In genomic region chr14:32003904-32004596, GRCm38 (mm10) we compare ENCODE assay signal across 18 mouse cellular contexts. TPM values are rescaled to one million over a fixed set of nuclear protein-coding genes. Genes with fewer than 3 reads are reported as not detected.
DNase-seq lines count a peak whose midpoint lies in the region; ATAC-seq and TF ChIP-seq lines count a peak whose summit lies in the region.
"Had no signal": no experiment of that assay in that cellular context is flagged by ENCODE, and none has a peak within 500 bp of the region (broad histone marks: within the 10 kb centered on the region; RNA-seq: fewer than 3 reads in every experiment).

No protein-coding gene starts in this region.

- peak overlapping the region; percentile 89 for H3K27ac ChIP-seq in forebrain, embryonic 15.5 days (replicated peaks)
- no peak overlapping the region for H3K27ac ChIP-seq in forebrain, embryonic 14.5 days (ENCODE audit: low read depth, low read length)
- H3K27ac ChIP-seq in left cerebral cortex, adult 2 months: peak overlapping the region; percentile 74
- no peak overlapping the region for H3K27ac ChIP-seq in embryonic facial prominence, embryonic 13.5 days
- H3K27ac ChIP-seq: embryonic facial prominence, embryonic 15.5 days; hindbrain, postnatal 0 days; limb, embryonic 10.5 days; liver, embryonic 12.5 days; lung, embryonic 15.5 days had no signal

- H3K36me3 ChIP-seq in forebrain, embryonic 15.5 days: no peaks in the 10 kb centered on the region
- H3K36me3 ChIP-seq in forebrain, embryonic 14.5 days (ENCODE audit: control insufficient read depth, insufficient read depth, low read length): no peaks in the 10 kb centered on the region
- no peaks in the 10 kb centered on the region for H3K36me3 ChIP-seq in embryonic facial prominence, embryonic 13.5 days
- H3K36me3 ChIP-seq: embryonic facial prominence, embryonic 15.5 days; G1E; limb, embryonic 10.5 days; liver, embryonic 12.5 days; lung, embryonic 15.5 days; midbrain, embryonic 10.5 days had no signal

- no peak for DNase-seq in forebrain, embryonic 14.5 days (ENCODE audit: low spot score)
- peak; percentile 14 to 24 for DNase-seq in left cerebral cortex, adult 2 months (ENCODE audit: extremely low spot score in 1 of 2, low spot score in 2 of 2)
- no peak for DNase-seq in left cerebral cortex, postnatal 10 days (ENCODE audit: extremely low spot score in 1 of 2, low spot score in 2 of 2)
- DNase-seq in NIH3T3 (ENCODE audit: low read depth): peak; percentile 50
- DNase-seq in cerebellum, postnatal 25 days: no peak
- DNase-seq: cerebellum, adult 18-20 months; kidney, adult 18-20 months; thymus, adult 18-20 months had no signal

- no peak for ATAC-seq in forebrain, embryonic 15.5 days (replicated peaks)
- ATAC-seq in forebrain, embryonic 14.5 days: no peak
- ATAC-seq in embryonic facial prominence, embryonic 13.5 days (ENCODE audit: insufficient number of reproducible peaks, insufficient read depth, low FRiP score, low TSS enrichment, low read depth): no peak
- ATAC-seq: liver, embryonic 12.5 days had no signal

- TF ChIP-seq CTCF in left cerebral cortex, adult 2 months (IDR thresholded peaks at IDR 0.05): no peak

- no peak overlapping the region for H3K4me3 ChIP-seq in forebrain, embryonic 15.5 days
- H3K4me3 ChIP-seq in forebrain, embryonic 14.5 days (ENCODE audit: low read depth, low read length): no peak overlapping the region
- no peak overlapping the region for H3K4me3 ChIP-seq in left cerebral cortex, adult 2 months
- no peak overlapping the region for H3K4me3 ChIP-seq in embryonic facial prominence, embryonic 13.5 days
- H3K4me3 ChIP-seq: embryonic facial prominence, embryonic 15.5 days; limb, embryonic 10.5 days; liver, embryonic 12.5 days; lung, embryonic 15.5 days; midbrain, embryonic 10.5 days had no signal

- WGBS in forebrain, embryonic 15.5 days: 74% methylated on average over 7 of the region's 7 CpGs
- WGBS in forebrain, embryonic 14.5 days: 73% methylated on average over 7 of the region's 7 CpGs
- 84% methylated on average over 7 of the region's 7 CpGs for WGBS in embryonic facial prominence, embryonic 13.5 days

- peaks cover 21% of the 10 kb centered on the region for H3K4me1 ChIP-seq in forebrain, embryonic 15.5 days
- H3K4me1 ChIP-seq in forebrain, embryonic 14.5 days (ENCODE audit: control insufficient read depth, insufficient read depth, low read length): peaks cover 14% of the 10 kb centered on the region
- H3K4me1 ChIP-seq in embryonic facial prominence, embryonic 13.5 days: no peaks in the 10 kb centered on the region
- H3K4me1 ChIP-seq: embryonic facial prominence, embryonic 15.5 days; limb, embryonic 10.5 days had no signal

- H3K27me3 ChIP-seq in forebrain, embryonic 15.5 days: no peaks in the 10 kb centered on the region
- H3K27me3 ChIP-seq in forebrain, embryonic 14.5 days (replicated peaks; ENCODE audit: control insufficient read depth, insufficient read depth, low read length): no peaks in the 10 kb centered on the region
- H3K27me3 ChIP-seq in embryonic facial prominence, embryonic 13.5 days: no peaks in the 10 kb centered on the region
- H3K27me3 ChIP-seq: embryonic facial prominence, embryonic 15.5 days; liver, embryonic 12.5 days; lung, embryonic 15.5 days had no signal

- H3K4me2 ChIP-seq in forebrain, embryonic 15.5 days (replicated peaks): no peak overlapping the region
- no peak overlapping the region for H3K4me2 ChIP-seq in forebrain, embryonic 14.5 days (ENCODE audit: low read length)
- H3K4me2 ChIP-seq in embryonic facial prominence, embryonic 13.5 days: no peak overlapping the region
- H3K4me2 ChIP-seq: embryonic facial prominence, embryonic 15.5 days; liver, embryonic 12.5 days; lung, embryonic 15.5 days had no signal

- no peaks in the 10 kb centered on the region for H3K9me3 ChIP-seq in forebrain, embryonic 15.5 days
- H3K9me3 ChIP-seq in forebrain, embryonic 14.5 days (replicated peaks; ENCODE audit: control insufficient read depth, low read length): no peaks in the 10 kb centered on the region
- no peaks in the 10 kb centered on the region for H3K9me3 ChIP-seq in embryonic facial prominence, embryonic 13.5 days
- H3K9me3 ChIP-seq: embryonic facial prominence, embryonic 15.5 days; G1E; limb, embryonic 10.5 days; liver, embryonic 12.5 days; lung, embryonic 15.5 days had no signal

- H3K9ac ChIP-seq in forebrain, embryonic 15.5 days (replicated peaks): no peak overlapping the region
- no peak overlapping the region for H3K9ac ChIP-seq in forebrain, embryonic 14.5 days (ENCODE audit: low read length)
- H3K9ac ChIP-seq in embryonic facial prominence, embryonic 13.5 days: peak overlapping the region; percentile 36; the same call in 1 of the 2 replicates
- H3K9ac ChIP-seq: embryonic facial prominence, embryonic 15.5 days; liver, embryonic 12.5 days; lung, embryonic 15.5 days had no signal

- intact Hi-C loops in left cerebral cortex, adult 2 months (cut with DNase I): loop anchor here (5.0 kb wide), 1 partner anchor 147 kb away; no protein-coding TSS in a partner anchor
- intact Hi-C loops in left cerebral cortex, postnatal 10 days (cut with DNase I): no loop called here

RNA-seq across cellular contexts. Expression of gene Galnt15, which starts 24.7 kb away (rescaled TPM):
- 0.45 and 0.47 TPM in 2 replicates for polyA plus RNA-seq in forebrain, embryonic 15.5 days (2015; fragmentation: Nextera tagmentation; extraction: Ambion mirVana)
- polyA plus RNA-seq in forebrain, embryonic 14.5 days (2014; fragmentation: Nextera tagmentation; extraction: Ambion mirVana): 0.27 and 0.39 TPM in 2 replicates
- 1 to 10 TPM; 2.1 to 2.2 TPM for total RNA-seq in left cerebral cortex, adult 2 months (2021)
- total RNA-seq in left cerebral cortex, postnatal 10 days (2021): 1 to 10 TPM in 1 of 2 experiments, under 1 TPM in 1; 0.75 to 1.6 TPM
- polyA plus RNA-seq in embryonic facial prominence, embryonic 13.5 days (2015; fragmentation: Nextera tagmentation; extraction: Ambion mirVana): 0.13 and 0.25 TPM in 2 replicates
- total RNA-seq: common myeloid progenitor, adult 5-6 weeks had no signal
- polyA plus RNA-seq: G1E; liver, embryonic 12.5 days had no signal

Comparison
In these comparisons a context has a peak if more than half of its experiments do, and no peak if none do; other contexts are left out.
1. H3K27ac ChIP-seq: peak in forebrain, embryonic 15.5 days (single experiment) and left cerebral cortex, adult 2 months (single experiment); none in forebrain, embryonic 14.5 days (single experiment) and embryonic facial prominence, embryonic 13.5 days (single experiment).
2. DNase-seq: peak in left cerebral cortex, adult 2 months (2 of 2) and NIH3T3 (single experiment); none in forebrain, embryonic 14.5 days (single experiment), left cerebral cortex, postnatal 10 days (0 of 2) and cerebellum, postnatal 25 days (0 of 2).